Mouse (Mus musculus) natural killer cell, adult 2 months (primary cell): Measurements from ENCODE around the gene Rnf222.

Source experiments
- DNase-seq, 2 experiments: peaks; one replicate each; pipeline ENCODE4 v3.0.0; 2022; ENCODE audit warnings: low spot score in 2 of 2

The Rnf222 gene

GRCm38 (mm10) chr11:68890625-68891024 is 2.3 kb downstream of the Rnf222 start:
- no peak for DNase-seq

- DNase-seq = no peak
Observed at GRCm38 (mm10) chr11:68891823-68892222, 3.5 kb downstream of the Rnf222 start.

- DNase-seq = no peak
Observed at GRCm38 (mm10) chr11:68892233-68892832, 4.0 kb downstream of the Rnf222 start.

- DNase-seq = no peak
Observed at GRCm38 (mm10) chr11:68893911-68894464, 5.6 kb downstream of the Rnf222 start.

- no peak for DNase-seq
Observed at GRCm38 (mm10) chr11:68896247-68896646, 7.9 kb downstream of the Rnf222 start.

- peak; percentile 34 to 51 for DNase-seq
Observed at GRCm38 (mm10) chr11:68897120-68897519, 8.8 kb downstream of the Rnf222 start.

GRCm38 (mm10) chr11:68897838-68898237 is 9.5 kb downstream of the Rnf222 start:
- DNase-seq = no peak

GRCm38 (mm10) chr11:68898790-68899189 is 10.4 kb downstream of the Rnf222 start:
- DNase-seq = no peak

- DNase-seq = no peak
Observed at GRCm38 (mm10) chr11:68899815-68900214, 11.5 kb downstream of the Rnf222 start.

GRCm38 (mm10) chr11:68900519-68901350 is 12.4 kb downstream of the Rnf222 start:
- no peak for DNase-seq

GRCm38 (mm10) chr11:68901351-68902046 is 13.1 kb downstream of the Rnf222 start, which contains the start of gene Rpl26:
TSS of gene Rpl26 (plus strand) at chr11:68901583.
- peak; percentile 98 for DNase-seq

- DNase-seq = no peak
Observed at GRCm38 (mm10) chr11:68902047-68902364, 13.7 kb downstream of the Rnf222 start.

- DNase-seq = no peak
Observed at GRCm38 (mm10) chr11:68902367-68902766, 14.0 kb downstream of the Rnf222 start.

- DNase-seq = no peak
Observed at GRCm38 (mm10) chr11:68902823-68903222, 14.5 kb downstream of the Rnf222 start.

- no peak for DNase-seq
Observed at GRCm38 (mm10) chr11:68903775-68904174, 15.4 kb downstream of the Rnf222 start.

- DNase-seq = peak; percentile 51 to 69
Observed at GRCm38 (mm10) chr11:68904375-68905137, 16.2 kb downstream of the Rnf222 start.

GRCm38 (mm10) chr11:68905138-68905531 is 16.8 kb downstream of the Rnf222 start:
- DNase-seq = no peak

- no peak for DNase-seq
Observed at GRCm38 (mm10) chr11:68905665-68906460, 17.5 kb downstream of the Rnf222 start.

GRCm38 (mm10) chr11:68906461-68906790 is 18.1 kb downstream of the Rnf222 start:
- DNase-seq = no peak

- no peak for DNase-seq
Observed at GRCm38 (mm10) chr11:68907251-68907650, 18.9 kb downstream of the Rnf222 start.
